Mouse (Mus musculus) cortical plate, adult 2 months (tissue): ENCODE measurements around the gene H2afy2.

ENCODE experiments used
- CTCF ChIP-seq: fragments of 200-500 bp; IDR thresholded peaks from 2 replicates; pipeline ENCODE4 v1.5.1; 2011; ENCODE audit warnings: mild to moderate bottlenecking, control low read depth, low read length; ENCODE audit not compliant: insufficient read depth; ENCODE audit errors: extremely low read depth
- POLR2A ChIP-seq: fragments of 200-500 bp; IDR thresholded peaks from 2 replicates; pipeline ENCODE4 v1.6.1; 2011; ENCODE audit warnings: mild to moderate bottlenecking, low read length, control low read depth; ENCODE audit not compliant: insufficient read depth; ENCODE audit errors: extremely low read depth

DNA sequence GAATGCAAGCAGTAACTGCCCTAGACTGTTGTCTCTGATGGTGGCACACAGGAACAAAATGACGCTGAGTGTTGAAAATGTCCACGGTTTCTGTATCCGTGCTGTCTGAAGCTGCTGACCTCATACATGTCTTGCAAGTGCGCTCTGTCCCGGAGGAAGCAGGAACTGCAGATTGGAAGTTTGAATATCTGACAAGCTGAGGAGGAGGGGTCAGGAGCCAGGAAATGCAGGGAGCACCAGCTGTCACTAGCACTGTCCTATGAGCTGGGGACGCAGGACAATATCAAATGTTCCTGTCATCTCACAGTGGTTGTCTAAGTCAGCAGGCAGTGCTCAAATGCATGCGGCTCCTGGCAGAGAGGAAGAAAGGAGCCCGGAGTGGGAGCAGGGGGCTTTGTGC lies 19.3 kb downstream of the H2afy2 start:
- TF ChIP-seq POLR2A (no peak), CTCF (no peak)
